Mouse (Mus musculus): ENCODE measurements at regions not wholly inside any gene's neighbourhood (a gene's known extent, or its start where the extent isn't known, plus 50 kb on each side); places are given as distances from the start of the nearest gene placed in this dataset.

DNA sequence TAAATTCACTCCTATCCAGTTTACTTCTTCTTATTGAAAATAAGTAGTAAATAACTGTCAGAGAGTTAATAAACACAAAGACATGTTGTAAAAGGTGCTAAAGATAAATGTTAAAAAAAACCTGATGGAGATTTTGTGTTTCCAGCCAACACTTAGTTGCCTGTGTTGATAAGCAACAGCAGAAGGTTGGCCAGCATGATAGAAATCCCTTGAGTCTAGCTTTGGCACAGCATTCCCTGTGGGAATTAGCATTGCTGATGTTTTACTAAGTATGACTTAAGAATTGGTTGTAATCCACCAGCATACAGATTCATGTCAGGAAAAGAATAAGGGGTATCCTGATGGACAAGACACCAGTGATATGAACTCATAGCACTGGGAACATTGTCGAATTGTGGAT is 594.3 kb downstream of the Plod2 start:
- DNase-seq, result no peak

- DNase-seq, result no peak
These were observed 628.0 kb downstream of the Plod2 start for GRCm38 (mm10) chr9:93170071-93170470.

GRCm38 (mm10) chr9:93186638-93187037 is 644.6 kb downstream of the Plod2 start:
- no peak for DNase-seq

GRCm38 (mm10) chr9:93232562-93232961 is 690.5 kb downstream of the Plod2 start:
- no peak for DNase-seq

GRCm38 (mm10) chr9:93252146-93252545 is 710.1 kb downstream of the Plod2 start:
- DNase-seq, result no peak

DNA sequence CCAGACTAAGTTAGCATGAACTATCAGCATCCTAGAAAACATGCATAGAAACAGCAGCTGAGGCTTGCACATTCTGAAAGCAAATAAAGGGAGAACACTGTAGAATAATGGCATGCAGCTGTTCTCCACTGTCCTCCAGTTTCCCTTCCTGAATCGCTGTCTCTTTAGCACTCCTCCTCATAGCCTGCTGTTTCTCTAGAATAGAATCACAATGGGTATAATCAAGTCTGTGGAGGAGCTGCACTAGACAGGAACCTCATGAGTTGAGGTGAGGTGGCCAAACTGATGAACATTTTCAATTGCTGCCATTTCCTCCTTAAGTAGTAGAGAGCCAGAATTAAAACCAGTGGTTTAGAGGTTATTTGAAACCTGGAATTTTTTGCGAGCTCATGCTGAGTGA is 755.3 kb downstream of the Plod2 start:
- no peak for DNase-seq

GRCm38 (mm10) chr9:93306753-93307152 is 764.7 kb downstream of the Plod2 start:
- no peak for DNase-seq

GRCm38 (mm10) chr9:93328997-93329682 is 787.1 kb downstream of the Plod2 start:
- peak; percentile 34 for DNase-seq
